Mouse (Mus musculus): ENCODE measurements around the gene Cep164.
A peak's percentile ranks its signal among the peaks of the same experiment; 100 is the strongest.

Gene Cep164

DNA sequence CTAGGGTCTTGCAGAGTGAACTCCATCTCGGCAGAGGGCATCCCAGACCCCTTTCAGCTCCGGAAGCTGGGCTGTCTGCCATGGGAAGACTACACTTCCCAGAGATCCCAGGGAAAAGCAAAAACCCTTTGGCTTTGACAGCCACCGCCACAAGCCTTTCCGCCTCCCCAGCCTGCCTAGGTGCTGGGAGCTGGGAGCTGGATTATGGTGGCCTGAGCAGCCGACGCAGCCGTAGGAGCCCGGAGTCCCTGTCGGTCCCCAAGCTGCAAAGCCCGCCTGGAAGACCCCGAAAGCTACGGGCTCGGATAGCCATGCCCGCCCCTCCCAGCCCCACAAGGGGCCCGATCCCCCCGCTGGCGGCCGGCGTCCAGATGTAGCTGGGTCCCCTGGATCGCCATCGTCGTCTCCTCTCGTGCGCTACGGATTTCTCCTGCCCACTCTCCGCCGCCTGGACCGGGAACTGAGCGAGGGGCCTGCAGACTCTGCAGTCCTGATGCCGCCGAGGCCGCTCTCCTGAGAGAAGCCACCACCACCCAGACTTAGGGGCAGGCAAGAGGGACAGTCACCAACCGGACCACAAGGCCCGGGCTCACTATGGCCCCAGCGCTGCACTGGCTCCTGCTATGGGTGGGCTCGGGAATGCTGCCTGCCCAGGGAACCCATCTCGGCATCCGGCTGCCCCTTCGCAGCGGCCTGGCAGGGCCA is 10.1 kb upstream of the Cep164 start, which contains the start of gene Bace1:
TSS of gene Bace1 (plus strand) at position 147 of the 705 bp plus-strand sequence.
- no peak for DNase-seq (ENCODE audit: low read depth, low spot score)

GRCm38 (mm10) chr9:45838069-45838433 is 9.6 kb upstream of the Cep164 start:
- no peak for DNase-seq (ENCODE audit: low read depth, low spot score)

GRCm38 (mm10) chr9:45833461-45833860 is 5.0 kb upstream of the Cep164 start:
- no peak for DNase-seq (ENCODE audit: low read depth, low spot score)

DNA sequence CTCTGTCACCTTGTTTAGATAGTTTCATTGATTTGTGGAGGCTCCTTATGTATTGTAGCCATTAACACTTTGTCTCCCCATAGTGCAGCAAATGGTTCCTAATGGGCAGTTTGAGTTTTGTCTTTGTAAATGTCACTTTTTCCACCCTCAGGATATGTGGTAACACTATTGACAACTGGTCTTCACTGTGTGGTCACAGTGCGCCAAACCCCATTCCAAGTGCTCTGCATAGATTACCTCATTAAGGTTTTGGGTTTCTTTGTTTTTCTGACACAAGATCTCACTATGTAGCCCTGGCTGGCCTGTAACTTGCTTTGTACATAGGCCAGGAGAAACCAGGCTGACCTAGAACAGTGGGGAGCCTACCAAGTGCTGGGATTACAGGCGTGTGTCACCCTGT is 4.4 kb upstream of the Cep164 start:
- no peak for DNase-seq (ENCODE audit: low read depth, low spot score)

DNA sequence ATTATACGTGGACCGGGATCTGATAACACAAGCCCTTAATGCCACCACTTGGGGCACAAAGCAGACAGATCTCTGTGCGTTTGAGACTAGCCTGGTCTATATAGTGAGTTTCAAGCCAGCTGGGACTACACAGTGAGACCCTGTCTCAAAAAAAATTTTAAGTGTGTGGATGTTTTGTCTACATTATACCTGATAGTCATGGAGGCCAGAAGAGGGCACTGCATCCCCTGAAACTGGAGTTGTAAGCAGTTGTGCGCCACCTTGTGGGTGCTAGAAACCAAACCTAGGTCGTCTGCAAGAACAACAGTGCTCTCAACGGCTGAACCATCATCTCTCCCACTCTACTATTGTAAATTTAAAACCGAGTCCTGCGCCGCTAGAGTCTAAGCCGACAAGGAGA is 616 bp upstream of the Cep164 start:
- DNase-seq (ENCODE audit: low read depth, low spot score): peak; percentile 88

- peak; percentile 37 for DNase-seq (ENCODE audit: low read depth, low spot score)
Observed at GRCm38 (mm10) chr9:45827663-45828290, 714 bp downstream of the Cep164 start.

DNA sequence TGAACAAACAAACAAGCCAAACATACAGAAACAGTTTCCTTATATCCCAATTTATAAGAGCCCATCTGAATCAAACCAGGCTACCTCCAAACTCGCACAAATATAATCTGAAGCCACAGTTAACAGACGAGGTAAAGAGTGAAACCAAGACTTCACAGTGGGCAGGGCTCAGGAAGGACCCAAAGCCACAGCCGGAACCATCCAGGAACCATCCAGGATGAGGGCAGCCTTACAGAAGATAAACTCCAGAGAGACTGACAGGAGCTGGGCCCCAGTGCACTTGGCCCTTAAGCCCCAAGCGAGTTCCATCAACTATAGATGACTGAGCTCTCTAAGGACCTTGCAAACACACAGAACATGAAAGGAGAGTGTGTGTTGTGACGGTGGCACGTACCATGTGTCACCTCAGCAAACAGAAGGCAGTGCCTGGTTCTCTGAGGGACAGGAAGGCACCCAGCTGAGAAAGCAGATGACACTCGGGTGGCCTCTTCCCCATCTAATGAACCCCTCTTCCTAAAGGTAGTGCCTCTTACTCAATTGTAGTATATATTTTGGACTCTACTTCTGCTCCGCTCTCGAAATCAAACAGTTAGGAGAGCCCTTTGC is 10.0 kb downstream of the Cep164 start:
- DNase-seq (ENCODE audit: low read depth, low spot score): peak; percentile 28

DNA sequence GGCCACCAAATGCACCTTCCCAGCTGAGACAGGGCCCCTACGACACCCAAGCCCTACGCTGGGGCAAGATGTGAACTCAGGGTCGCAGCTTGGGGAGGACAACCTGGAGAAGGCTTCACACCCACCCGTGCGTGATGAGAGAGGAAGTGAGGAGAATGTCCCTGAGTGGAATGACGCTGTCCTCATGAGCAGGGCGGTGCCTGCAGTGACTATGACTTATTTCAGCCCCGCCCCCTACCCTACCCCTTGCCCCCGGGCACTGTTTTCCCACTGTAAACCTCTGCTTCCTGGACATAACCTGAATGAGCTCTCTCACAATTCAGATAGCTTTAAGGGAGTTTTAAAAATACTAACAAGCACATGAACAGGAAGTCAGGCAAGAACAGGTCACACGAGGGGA is 13.0 kb downstream of the Cep164 start:
- no peak for DNase-seq (ENCODE audit: low read depth, low spot score)

DNA sequence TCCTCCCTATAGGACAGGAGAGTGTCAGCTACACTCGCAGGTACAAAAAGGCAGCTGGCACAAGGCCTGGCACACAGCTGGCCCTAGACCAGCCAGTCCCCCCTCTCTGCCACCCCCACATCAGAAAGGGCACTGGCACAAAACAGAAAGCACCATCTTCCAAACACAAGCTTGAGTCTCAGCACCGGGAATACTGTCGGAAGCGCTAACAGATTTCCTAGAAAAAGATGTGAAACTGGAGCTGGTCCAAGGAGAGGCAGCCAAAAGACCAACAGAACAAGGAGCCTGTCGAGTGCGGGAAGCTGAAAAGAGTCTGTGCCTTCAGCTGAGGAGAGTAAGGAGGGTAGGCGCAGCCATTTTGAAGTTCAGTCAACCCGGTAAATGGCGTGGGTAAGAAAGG is 13.4 kb downstream of the Cep164 start:
- DNase-seq (ENCODE audit: low read depth, low spot score): no peak

- no peak for DNase-seq (ENCODE audit: low read depth, low spot score)
Observed at GRCm38 (mm10) chr9:45811946-45812345, 16.5 kb downstream of the Cep164 start.

DNA sequence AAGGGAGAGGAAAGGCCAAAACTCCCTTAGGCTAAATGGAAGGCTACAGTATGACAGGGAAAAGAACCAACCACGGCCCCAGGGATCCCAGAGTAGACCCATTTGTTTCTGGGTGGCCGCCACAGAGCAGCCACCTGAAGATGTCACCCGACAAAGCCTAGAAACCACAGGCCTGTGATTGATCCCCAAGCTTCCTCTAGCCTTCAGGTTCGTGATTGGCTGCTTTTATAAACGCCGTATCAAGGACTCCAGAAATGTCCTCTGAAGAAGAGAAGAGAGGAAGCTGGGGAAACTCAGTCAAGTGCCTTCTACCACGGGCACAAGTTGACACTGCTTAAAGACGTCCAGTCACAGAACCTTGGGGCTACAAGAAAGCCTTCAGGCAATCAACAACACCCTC is 20.7 kb downstream of the Cep164 start:
- DNase-seq (ENCODE audit: low read depth, low spot score): peak; percentile 39

DNA sequence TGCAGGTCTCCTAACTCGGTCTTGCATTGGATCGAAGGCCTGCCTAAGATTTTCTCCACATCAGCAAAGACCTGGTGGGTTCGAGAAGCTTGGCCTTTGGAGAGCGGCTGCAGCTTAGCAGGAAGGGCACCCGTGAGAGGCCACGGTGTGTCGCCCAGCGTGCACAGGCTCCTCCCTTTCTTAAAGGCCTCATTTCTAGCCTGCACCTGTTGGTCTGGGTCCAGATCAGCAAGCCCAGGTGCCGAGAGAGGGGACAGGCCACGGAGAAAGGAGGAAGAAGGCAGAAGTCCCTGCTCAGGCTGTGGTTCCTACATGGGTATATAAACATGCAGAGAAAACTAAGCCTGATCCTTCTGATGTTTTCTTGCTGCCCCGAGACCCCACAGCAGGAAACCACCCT is 21.2 kb downstream of the Cep164 start:
- no peak for DNase-seq (ENCODE audit: low read depth, low spot score)

GRCm38 (mm10) chr9:45806847-45807246 is 21.6 kb downstream of the Cep164 start:
- DNase-seq (ENCODE audit: low read depth, low spot score): no peak

GRCm38 (mm10) chr9:45803070-45803774 is 25.3 kb downstream of the Cep164 start:
- DNase-seq (ENCODE audit: low read depth, low spot score): no peak

DNA sequence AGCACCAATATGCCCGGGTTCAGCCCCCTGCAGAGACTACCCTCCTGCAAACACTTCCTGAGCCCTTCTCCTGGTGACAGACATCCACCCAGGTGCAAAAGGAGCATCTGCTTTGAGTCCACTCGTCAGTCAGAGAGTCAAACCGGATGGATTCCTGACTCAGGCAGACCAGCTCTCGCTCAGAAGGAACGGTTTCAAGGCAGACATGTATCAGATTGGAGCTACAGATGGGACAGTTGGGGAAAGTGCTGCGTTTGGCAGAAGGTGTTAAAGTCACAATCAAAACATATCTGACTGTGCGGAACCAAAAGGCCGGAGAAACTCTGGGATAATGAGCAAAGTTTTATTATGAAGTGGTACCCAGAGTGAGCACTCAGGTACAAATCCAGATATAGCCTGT is 29.1 kb downstream of the Cep164 start:
- DNase-seq (ENCODE audit: low read depth, low spot score): no peak

- no peak for DNase-seq (ENCODE audit: low read depth, low spot score)
Observed at GRCm38 (mm10) chr9:45798467-45799164, 29.9 kb downstream of the Cep164 start.

GRCm38 (mm10) chr9:45797271-45797670 is 31.2 kb downstream of the Cep164 start:
- no peak for DNase-seq (ENCODE audit: low read depth, low spot score)

DNA sequence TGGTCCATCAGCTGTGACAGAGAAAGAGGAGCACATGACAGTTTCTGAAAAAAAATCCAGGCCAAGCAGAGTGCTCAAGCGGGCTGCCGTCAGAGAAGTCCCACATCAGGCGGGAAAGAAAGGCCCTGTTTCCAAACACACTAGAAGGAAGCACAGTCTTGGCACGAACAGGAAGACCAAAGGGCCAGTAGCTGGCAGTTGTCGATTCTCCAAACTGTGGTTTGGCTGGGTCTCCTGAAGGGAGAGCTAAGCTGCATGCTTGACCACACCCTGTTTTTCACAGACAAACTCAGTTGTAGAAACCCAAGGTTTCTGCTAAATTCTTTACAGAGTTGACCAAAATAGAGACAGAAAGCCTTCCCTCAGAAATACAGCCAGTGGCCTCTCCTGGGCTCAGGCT is 32.8 kb downstream of the Cep164 start:
- no peak for DNase-seq (ENCODE audit: low read depth, low spot score)

DNA sequence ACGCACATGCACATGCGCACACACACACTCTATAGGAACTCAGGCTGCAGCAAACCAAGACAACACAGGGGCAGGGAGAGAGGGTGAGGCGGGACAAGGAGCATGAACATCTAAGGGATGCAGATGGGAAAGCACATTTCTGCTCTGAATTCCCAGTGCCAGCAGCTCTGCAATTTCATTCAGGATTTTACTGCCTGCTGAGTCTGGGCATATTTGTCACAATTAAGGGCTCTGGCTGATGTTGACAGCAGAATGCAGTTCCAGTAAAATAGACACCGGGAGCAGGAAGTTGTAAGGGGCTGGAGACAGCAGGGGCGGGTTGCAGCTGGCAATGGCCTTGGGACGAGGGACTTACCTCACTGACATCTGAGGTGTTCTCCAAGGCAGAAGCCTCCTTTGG is 34.8 kb downstream of the Cep164 start:
- no peak for DNase-seq (ENCODE audit: low read depth, low spot score)

GRCm38 (mm10) chr9:45792235-45792634 is 36.3 kb downstream of the Cep164 start:
- DNase-seq (ENCODE audit: low read depth, low spot score): no peak

DNA sequence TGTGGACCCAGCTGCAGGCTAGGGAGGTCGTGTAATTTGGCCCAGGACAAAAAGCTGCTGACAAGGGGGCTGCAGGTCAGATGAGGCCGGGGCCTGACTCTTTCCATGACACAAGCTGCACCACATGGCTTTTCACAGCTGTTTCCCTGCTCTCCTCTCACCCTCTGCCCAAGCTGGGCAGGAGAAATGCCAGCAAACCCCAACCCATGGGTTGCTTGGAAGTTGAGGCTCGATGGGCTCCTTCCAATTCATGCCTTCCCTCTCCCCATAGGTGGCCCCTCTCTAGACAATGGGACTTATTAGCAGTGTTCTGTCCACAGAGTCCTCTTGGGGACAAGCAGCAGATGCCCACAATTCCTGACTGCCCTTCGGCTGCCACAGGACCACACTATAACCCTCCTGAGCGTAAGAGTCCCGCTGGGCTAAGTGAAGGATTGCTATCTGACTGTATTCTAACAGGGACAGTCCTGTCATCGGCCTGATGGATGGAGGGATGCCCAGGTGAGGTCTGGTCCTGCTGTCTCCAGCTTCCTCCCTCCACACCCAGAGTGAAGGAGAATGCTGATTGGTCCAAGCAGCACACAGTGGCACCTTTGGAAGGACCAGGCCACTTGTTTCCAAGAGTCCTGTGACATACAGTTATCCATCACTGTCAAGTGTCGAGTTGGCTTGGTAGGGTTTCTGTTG is 36.9 kb downstream of the Cep164 start:
- DNase-seq (ENCODE audit: low read depth, low spot score): no peak

Measured in CD4-positive helper T cell, adult 2 months (primary cell).